Mouse (Mus musculus) embryonic facial prominence, embryonic 13.5 days (tissue): Measurements from ENCODE around the gene Gm5475. TPM values are rescaled to one million over a fixed set of nuclear protein-coding genes. Genes with fewer than 3 reads are reported as not detected.

Experiments used
- ATAC-seq: fragments of 200-750 bp; cut with Nextera tagmentation; 2 replicates; pipeline ENCODE4 v1.8.0; 2017; ENCODE audit warnings: low read depth; ENCODE audit not compliant: insufficient number of reproducible peaks, insufficient read depth, low FRiP score, low TSS enrichment
- H3K27ac ChIP-seq: fragments of 300-500 bp; sonication (generic); 2 replicates; pipeline ENCODE4 v1.5.1; 2015; ENCODE audit warnings: moderate library complexity, mild to moderate bottlenecking, inconsistent platforms
- H3K27me3 ChIP-seq: fragments of 300-500 bp; sonication (generic); 2 replicates; pipeline ENCODE4 v1.6.1; 2015; ENCODE audit warnings: mild to moderate bottlenecking, inconsistent platforms
- H3K36me3 ChIP-seq: fragments of 300-500 bp; sonication (generic); 2 replicates; pipeline ENCODE4 v1.6.1; 2015; ENCODE audit warnings: mild to moderate bottlenecking, inconsistent platforms
- H3K4me1 ChIP-seq: fragments of 300-500 bp; sonication (generic); 2 replicates; pipeline ENCODE4 v1.6.1; 2015; ENCODE audit warnings: inconsistent platforms
- H3K4me2 ChIP-seq: fragments of 300-500 bp; sonication (generic); 2 replicates; pipeline ENCODE4 v1.6.1; 2015; ENCODE audit warnings: moderate library complexity, mild to moderate bottlenecking, inconsistent platforms
- H3K4me3 ChIP-seq: fragments of 300-500 bp; sonication (generic); 2 replicates; pipeline ENCODE4 v1.5.1; 2015; ENCODE audit warnings: mild to moderate bottlenecking, inconsistent platforms
- H3K9ac ChIP-seq: fragments of 300-500 bp; sonication (generic); 2 replicates; pipeline ENCODE4 v1.6.1; 2015; ENCODE audit warnings: mild to moderate bottlenecking, inconsistent platforms
- H3K9me3 ChIP-seq: fragments of 300-500 bp; sonication (generic); 2 replicates; pipeline ENCODE4 v1.6.1; 2016; ENCODE audit warnings: inconsistent platforms
- WGBS: fragments of 180-500 bp; shearing (Covaris S2); methylation state at CpG from one replicate; pipeline ENCODE4 v1.1.7; 2015; ENCODE audit warnings: mixed read lengths; 5-methylcytosine and 5-hydroxymethylcytosine counted together
- polyA plus RNA-seq: library from polyadenylated mRNA; unstranded; fragments of >200 nt; fragmentation: Nextera tagmentation; extraction: Ambion mirVana; gene quantifications from 2 replicates; pipeline ENCODE4 v1.2.1, GENCODE M21; 2015

Gm5475 gene
- polyA plus RNA-seq, 1 experiment from 2014 or later, result not detected

DNA sequence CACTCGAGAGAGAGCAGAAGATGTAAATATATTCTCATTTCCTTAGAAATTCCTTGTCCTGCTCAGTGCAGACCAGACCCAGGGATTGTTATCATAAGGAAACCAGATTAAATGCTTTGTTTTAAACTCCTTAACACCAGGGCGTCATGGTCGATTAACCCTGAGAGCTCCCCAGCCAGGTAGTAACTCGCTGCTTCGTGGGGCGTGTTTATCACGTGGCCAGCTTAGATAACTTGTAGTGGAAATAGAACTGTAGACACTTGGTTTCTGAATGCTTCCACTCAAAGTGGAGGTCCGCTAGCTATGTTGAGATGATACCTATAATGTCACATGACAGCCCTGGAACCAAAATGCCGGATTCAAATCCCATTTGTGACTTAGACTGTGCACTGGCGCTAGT lies 48.1 kb downstream of the Gm5475 start:
- H3K27me3 ChIP-seq, result no peaks in the 10 kb centered on the region
- H3K4me3 ChIP-seq, result peak overlapping the region; percentile 83
- H3K9me3 ChIP-seq, result no peaks in the 10 kb centered on the region
- peak overlapping the region; percentile 79 for H3K4me2 ChIP-seq
- peak overlapping the region; percentile 86; the same call in 1 of the 2 replicates for H3K9ac ChIP-seq
- ATAC-seq, result no peak
- peaks cover 36% of the 10 kb centered on the region for H3K36me3 ChIP-seq
- peaks cover 16% of the 10 kb centered on the region for H3K4me1 ChIP-seq
- 61% methylated on average over 10 of the region's 10 CpGs for WGBS
- no peak overlapping the region for H3K27ac ChIP-seq

DNA sequence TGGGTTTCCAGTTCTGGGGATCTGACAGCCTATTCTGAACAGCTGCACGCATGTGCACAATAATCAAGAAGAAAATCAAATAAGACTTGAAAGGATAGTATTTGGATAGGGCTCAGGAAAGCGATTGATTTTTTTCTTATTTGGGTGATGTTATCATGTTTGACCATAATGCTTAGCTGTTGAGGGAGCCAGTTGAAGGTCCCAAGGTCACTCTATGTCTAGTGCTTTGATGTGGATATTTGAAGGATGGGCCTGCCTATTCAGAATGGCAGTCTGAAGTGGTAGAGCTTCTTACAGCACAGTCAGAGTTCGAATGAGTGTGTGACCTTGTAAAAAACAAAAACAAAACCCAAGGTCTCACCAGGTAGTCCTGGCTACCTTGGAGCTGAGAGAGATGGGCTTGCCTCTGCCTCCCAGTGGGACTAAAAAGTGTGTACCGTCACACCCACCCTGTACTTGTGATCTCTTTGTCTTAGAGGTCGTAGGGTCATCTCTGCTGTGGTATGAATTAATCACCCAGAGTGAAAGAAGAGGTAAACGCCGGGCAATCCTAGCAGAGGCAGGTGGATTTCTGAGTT lies 52.1 kb downstream of the Gm5475 start:
- no peak for ATAC-seq
- H3K4me2 ChIP-seq, result no peak overlapping the region
- no peaks in the 10 kb centered on the region for H3K27me3 ChIP-seq
- peaks cover 11% of the 10 kb centered on the region for H3K4me1 ChIP-seq
- WGBS, result 82% methylated on average over 7 of the region's 7 CpGs
- no peaks in the 10 kb centered on the region for H3K9me3 ChIP-seq
- H3K4me3 ChIP-seq, result no peak overlapping the region
- H3K36me3 ChIP-seq, result peaks cover 74% of the 10 kb centered on the region
- H3K27ac ChIP-seq, result no peak overlapping the region
- H3K9ac ChIP-seq, result no peak overlapping the region

Other genes with a start within 250 kb of the Gm5475 start
- gene Atf1, start 194.3 kb upstream of the Gm5475 start, polyA plus RNA-seq, result 52.3 and 52.9 TPM in 2 replicates
- gene Tmprss12, start 141.3 kb upstream of the Gm5475 start, polyA plus RNA-seq, result not detected in 2 replicates
- gene Mettl7a1, start 118.0 kb upstream of the Gm5475 start, polyA plus RNA-seq, result 5.2 and 5.7 TPM in 2 replicates
- 0.15 and 0.28 TPM in 2 replicates for gene Mettl7a3, start 87.2 kb upstream of the Gm5475 start, polyA plus RNA-seq
- gene Methig1, start 69.0 kb upstream of the Gm5475 start, polyA plus RNA-seq, result not detected in 2 replicates
- not detected in 2 replicates for gene Mettl7a2, start 68.9 kb upstream of the Gm5475 start, polyA plus RNA-seq
- not detected in 2 replicates for gene Higd1c, start 57.6 kb upstream of the Gm5475 start, polyA plus RNA-seq
- gene Slc11a2, start 2.9 kb downstream of the Gm5475 start, polyA plus RNA-seq, result 21.8 and 22.0 TPM in 2 replicates
- 31.4 and 33.0 TPM in 2 replicates for gene Letmd1, start 46.9 kb downstream of the Gm5475 start, polyA plus RNA-seq
- 24.3 and 24.8 TPM in 2 replicates for gene Csrnp2, start 73.3 kb downstream of the Gm5475 start, polyA plus RNA-seq
- gene Tfcp2, start 129.9 kb downstream of the Gm5475 start, polyA plus RNA-seq, result 26.4 and 32.5 TPM in 2 replicates
- 14.4 and 18.2 TPM in 2 replicates for gene Pou6f1, start 177.8 kb downstream of the Gm5475 start, polyA plus RNA-seq
- gene Dazap2, start 193.2 kb downstream of the Gm5475 start, polyA plus RNA-seq, result 155 and 159 TPM in 2 replicates
- 9.2 and 10.1 TPM in 2 replicates for gene Smagp, start 214.8 kb downstream of the Gm5475 start, polyA plus RNA-seq
- gene Bin2, start 247.4 kb downstream of the Gm5475 start, polyA plus RNA-seq, result 2.1 and 4.7 TPM in 2 replicates